Mouse (Mus musculus) midbrain, postnatal 0 days (tissue): ENCODE results near the gene Slc29a4. TPM values are rescaled to one million over a fixed set of nuclear protein-coding genes. Genes with fewer than 3 reads are reported as not detected.
A peak's percentile ranks its signal among the peaks of the same experiment; 100 is the strongest.

Source experiments
- ATAC-seq: fragments of 200-750 bp; cut with Nextera tagmentation; 2 replicates; pipeline ENCODE4 v1.8.0; 2017; ENCODE audit warnings: moderate number of reproducible peaks, mild to moderate bottlenecking, moderate TSS enrichment, moderate library complexity; ENCODE audit not compliant: low FRiP score
- DNase-seq: peaks from one replicate; pipeline ENCODE4 v3.0.0-alpha.2; 2015; ENCODE audit warnings: low spot score
- H3K27ac ChIP-seq: fragments of 300-500 bp; sonication (generic); 2 replicates; pipeline ENCODE4 v1.5.1; 2014; ENCODE audit warnings: low read depth, mild to moderate bottlenecking, low read length, mixed read lengths
- H3K27me3 ChIP-seq: fragments of 300-500 bp; sonication (generic); 2 replicates; pipeline ENCODE4 v1.6.1; 2014; ENCODE audit warnings: low read length, control low read depth, mixed read lengths; ENCODE audit not compliant: insufficient read depth
- H3K36me3 ChIP-seq: fragments of 300-500 bp; sonication (generic); 2 replicates; pipeline ENCODE4 v1.6.1; 2014; ENCODE audit warnings: low read length, control low read depth, mixed read lengths; ENCODE audit not compliant: insufficient read depth
- H3K4me1 ChIP-seq: fragments of 300-500 bp; sonication (generic); 2 replicates; pipeline ENCODE4 v1.6.1; 2014; ENCODE audit warnings: mild to moderate bottlenecking, control low read depth, antibody characterized with exemption, low read length, mixed read lengths; ENCODE audit not compliant: insufficient read depth
- H3K4me2 ChIP-seq: fragments of 300-500 bp; sonication (generic); 2 replicates; pipeline ENCODE4 v1.6.1; 2014; ENCODE audit warnings: low read depth, mild to moderate bottlenecking, low read length, mixed read lengths; ENCODE audit not compliant: poor library complexity, severe bottlenecking
- H3K4me3 ChIP-seq: fragments of 300-500 bp; sonication (generic); 2 replicates; pipeline ENCODE4 v1.5.1; 2014; ENCODE audit warnings: low read depth, mild to moderate bottlenecking, low read length, moderate library complexity
- H3K9ac ChIP-seq: fragments of 300-500 bp; sonication (generic); replicated peaks from 2 replicates; pipeline ENCODE4 v1.6.1; 2014; ENCODE audit warnings: mild to moderate bottlenecking, low read length, moderate library complexity, mixed read lengths; ENCODE audit not compliant: poor library complexity, severe bottlenecking
- H3K9me3 ChIP-seq: fragments of 300-500 bp; sonication (generic); 2 replicates; pipeline ENCODE4 v1.6.1; 2016; ENCODE audit warnings: low read length, control low read depth
- CTCF ChIP-seq: IDR thresholded peaks from 2 replicates; pipeline ENCODE4 v1.5.1; 2016; ENCODE audit warnings: antibody characterized with exemption, mild to moderate bottlenecking
- WGBS: fragments of 180-500 bp; shearing (Covaris S2); extraction: QIAGEN DNeasy Blood & Tissue Kit; methylation state at CpG from one replicate; pipeline ENCODE4 v1.1.7; 2014; 5-methylcytosine and 5-hydroxymethylcytosine counted together
- polyA plus RNA-seq: library from polyadenylated mRNA; unstranded; fragments of >200 nt; fragmentation: Nextera tagmentation; extraction: Ambion mirVana; gene quantifications from 2 replicates; pipeline ENCODE4 v1.2.1, GENCODE M21; 2015
- total RNA-seq: library from RNA; depleted of rRNA; stranded (reverse); fragments of >200 nt; gene quantifications from 2 replicates; pipeline ENCODE4 v1.2.3, GENCODE M21; 2014

Slc29a4 gene
- total and polyA plus RNA-seq, 2 experiments from 2014 or later: 67.1 to 67.6 TPM

GRCm38 (mm10) chr5:142679065-142679464, 13.2 kb upstream of the Slc29a4 start:
- WGBS: 96% methylated on average over 1 of the region's 1 CpGs
- no peak for TF ChIP-seq CTCF
- no peak overlapping the region for H3K4me2 ChIP-seq

GRCm38 (mm10) chr5:142681911-142682310, 10.4 kb upstream of the Slc29a4 start:
- no peaks in the 10 kb centered on the region for H3K36me3 ChIP-seq
- no peak overlapping the region for H3K4me3 ChIP-seq
- ATAC-seq (no peak), DNase-seq (no peak)
- H3K4me1 ChIP-seq: no peaks in the 10 kb centered on the region
- H3K9me3 ChIP-seq: no peaks in the 10 kb centered on the region
- no peak for TF ChIP-seq CTCF
- 74% methylated on average over 3 of the region's 3 CpGs for WGBS
- H3K27ac ChIP-seq: no peak overlapping the region
- no peak overlapping the region for H3K9ac ChIP-seq
- no peaks in the 10 kb centered on the region for H3K27me3 ChIP-seq
- H3K4me2 ChIP-seq: no peak overlapping the region

More at GRCm38 (mm10) chr5:142679065-142679464, 13.2 kb upstream of the Slc29a4 start:
- Histone ChIP-seq H3K9ac (no peak overlapping the region), H3K36me3 (no peaks in the 10 kb centered on the region), H3K27me3 (no peaks in the 10 kb centered on the region), H3K27ac (no peak overlapping the region), H3K4me3 (no peak overlapping the region), H3K9me3 (no peaks in the 10 kb centered on the region), H3K4me1 (no peaks in the 10 kb centered on the region)
- ATAC-seq (no peak), DNase-seq (no peak)

GRCm38 (mm10) chr5:142682529-142682928, 9.8 kb upstream of the Slc29a4 start:
- Histone ChIP-seq H3K27ac (no peak overlapping the region), H3K4me2 (no peak overlapping the region), H3K27me3 (no peaks in the 10 kb centered on the region), H3K9ac (no peak overlapping the region), H3K9me3 (no peaks in the 10 kb centered on the region), H3K4me3 (no peak overlapping the region), H3K36me3 (no peaks in the 10 kb centered on the region), H3K4me1 (no peaks in the 10 kb centered on the region)
- no peak for ATAC-seq
- DNase-seq: no peak
- no peak for TF ChIP-seq CTCF
- WGBS: 89% methylated on average over 5 of the region's 5 CpGs

- WGBS: 17% methylated on average over 6 of the region's 6 CpGs
- peak; percentile 19 for DNase-seq
- no peaks in the 10 kb centered on the region for H3K27me3 ChIP-seq
- ATAC-seq: no peak
- no peak overlapping the region for H3K9ac ChIP-seq
- H3K9me3 ChIP-seq: no peaks in the 10 kb centered on the region
- peak overlapping the region; percentile 51 for H3K27ac ChIP-seq
- H3K4me3 ChIP-seq: no peak overlapping the region
- H3K4me2 ChIP-seq: no peak overlapping the region
- H3K4me1 ChIP-seq: 0 out of 2 replicates have a peak, but pooled peaks cover 4% of the 10 kb centered on the region
- no peaks in the 10 kb centered on the region for H3K36me3 ChIP-seq
- no peak for TF ChIP-seq CTCF
Measured at GRCm38 (mm10) chr5:142688866-142689265, 3.4 kb upstream of the Slc29a4 start.

- H3K4me1 ChIP-seq: 0 out of 2 replicates have a peak, but pooled peaks cover 4% of the 10 kb centered on the region
- no peak overlapping the region for H3K4me2 ChIP-seq
- H3K36me3 ChIP-seq: no peaks in the 10 kb centered on the region
- ATAC-seq (no peak), DNase-seq (no peak)
- H3K4me3 ChIP-seq: no peak overlapping the region
- H3K27me3 ChIP-seq: no peaks in the 10 kb centered on the region
- no peaks in the 10 kb centered on the region for H3K9me3 ChIP-seq
- TF ChIP-seq CTCF: no peak
- WGBS: 81% methylated on average over 3 of the region's 3 CpGs
- no peak overlapping the region for H3K9ac ChIP-seq
- no peak overlapping the region for H3K27ac ChIP-seq
Measured at GRCm38 (mm10) chr5:142690343-142690742, 2.0 kb upstream of the Slc29a4 start.

GRCm38 (mm10) chr5:142692971-142693737, 842 bp downstream of the Slc29a4 start:
- ATAC-seq (no peak), DNase-seq (no peak)
- WGBS: 52% methylated on average over 12 of the region's 12 CpGs

More at GRCm38 (mm10) chr5:142692971-142693737, 842 bp downstream of the Slc29a4 start:
- H3K27me3 ChIP-seq: no peaks in the 10 kb centered on the region
- no peak overlapping the region for H3K27ac ChIP-seq
- H3K9me3 ChIP-seq: no peaks in the 10 kb centered on the region
- H3K4me1 ChIP-seq: 0 out of 2 replicates have a peak, but pooled peaks cover 4% of the 10 kb centered on the region
- no peaks in the 10 kb centered on the region for H3K36me3 ChIP-seq
- H3K4me3 ChIP-seq: no peak overlapping the region
- no peak overlapping the region for H3K9ac ChIP-seq
- no peak for TF ChIP-seq CTCF
- H3K4me2 ChIP-seq: no peak overlapping the region
